Mouse (Mus musculus) limb, embryonic 14.5 days (tissue): ENCODE measurements around the gene Trpv2. TPM values are rescaled to one million over a fixed set of nuclear protein-coding genes. Genes with fewer than 3 reads are reported as not detected.

Experiments
- ATAC-seq: fragments of 200-750 bp; cut with Nextera tagmentation; 2 replicates; pipeline ENCODE4 v1.8.0; 2017; ENCODE audit warnings: low read depth, moderate number of reproducible peaks, moderate TSS enrichment; ENCODE audit not compliant: low FRiP score
- DNase-seq: peaks from one replicate; pipeline ENCODE4 v3.0.0-alpha.2; 2015; ENCODE audit warnings: low spot score
- H3K27ac ChIP-seq: fragments of 300-500 bp; sonication (generic); replicated peaks from 2 replicates; pipeline ENCODE4 v1.5.1; 2014; ENCODE audit warnings: low read depth, mild to moderate bottlenecking, low read length, moderate library complexity, mixed read lengths
- H3K27me3 ChIP-seq: fragments of 300-500 bp; sonication (generic); 2 replicates; pipeline ENCODE4 v1.6.1; 2014; ENCODE audit warnings: low read length, mixed read lengths; ENCODE audit not compliant: control insufficient read depth, insufficient read depth
- H3K36me3 ChIP-seq: fragments of 300-500 bp; sonication (generic); 2 replicates; pipeline ENCODE4 v1.6.1; 2014; ENCODE audit warnings: mild to moderate bottlenecking, low read length, moderate library complexity, mixed read lengths; ENCODE audit not compliant: control insufficient read depth, insufficient read depth
- H3K4me1 ChIP-seq: fragments of 300-500 bp; sonication (generic); 2 replicates; pipeline ENCODE4 v1.6.1; 2014; ENCODE audit warnings: antibody characterized with exemption, low read length, mixed read lengths; ENCODE audit not compliant: control insufficient read depth, insufficient read depth
- H3K4me2 ChIP-seq: fragments of 300-500 bp; sonication (generic); replicated peaks from 2 replicates; pipeline ENCODE4 v1.6.1; 2014; ENCODE audit warnings: low read depth, mild to moderate bottlenecking, low read length, moderate library complexity; ENCODE audit not compliant: severe bottlenecking
- H3K4me3 ChIP-seq: fragments of 300-500 bp; sonication (generic); replicated peaks from 2 replicates; pipeline ENCODE4 v1.5.1; 2014; ENCODE audit warnings: low read length
- H3K9ac ChIP-seq: fragments of 300-500 bp; sonication (generic); 2 replicates; pipeline ENCODE4 v1.6.1; 2014; ENCODE audit warnings: mild to moderate bottlenecking, low read depth, low read length, moderate library complexity; ENCODE audit not compliant: severe bottlenecking
- H3K9me3 ChIP-seq: fragments of 300-500 bp; sonication (generic); 2 replicates; pipeline ENCODE4 v1.6.1; 2016; ENCODE audit warnings: low read length; ENCODE audit not compliant: control insufficient read depth
- POLR2A ChIP-seq: fragments of 200-500 bp; IDR thresholded peaks from 2 replicates; pipeline ENCODE4 v1.8.0; 2012; ENCODE audit warnings: inconsistent platforms, mild to moderate bottlenecking, moderate library complexity, borderline replicate concordance; ENCODE audit not compliant: insufficient read depth, insufficient read length; ENCODE audit errors: extremely low read depth
- WGBS: fragments of 180-500 bp; shearing (Covaris S2); extraction: QIAGEN DNeasy Blood & Tissue Kit; methylation state at CpG from one replicate; pipeline ENCODE4 v1.1.7; 2014; 5-methylcytosine and 5-hydroxymethylcytosine counted together
- polyA plus RNA-seq, 2 experiments: library from polyadenylated mRNA; depleted of rRNA in 1 of 2; stranded (reverse) in 1 of 2; unstranded in 1 of 2; fragments of >200 nt; fragmentation: Nextera tagmentation in 1 of 2; extraction: Ambion mirVana in 1 of 2; gene quantifications; 2 replicates each; pipeline versions ENCODE4 v1.2.1 to v1.2.3; 2012 to 2014

Trpv2 gene
- polyA plus RNA-seq, 2 experiments = 2.7 to 2.9 TPM

GRCm38 (mm10) chr11:62566211-62566610, 8.1 kb upstream of the Trpv2 start:
- no peak overlapping the region for H3K4me3 ChIP-seq
- TF ChIP-seq POLR2A = no peak
- no peak overlapping the region for H3K4me2 ChIP-seq
- ATAC-seq = no peak
- WGBS = 71% methylated on average over 1 of the region's 1 CpGs
- H3K4me1 ChIP-seq = no peaks in the 10 kb centered on the region
- H3K27ac ChIP-seq = no peak overlapping the region
- DNase-seq = no peak
- H3K36me3 ChIP-seq = no peaks in the 10 kb centered on the region
- no peaks in the 10 kb centered on the region for H3K27me3 ChIP-seq
- no peaks in the 10 kb centered on the region for H3K9me3 ChIP-seq
- H3K9ac ChIP-seq = no peak overlapping the region

- H3K4me1 ChIP-seq = no peaks in the 10 kb centered on the region
- no peak overlapping the region for H3K4me3 ChIP-seq
- DNase-seq = peak; percentile 15
- TF ChIP-seq POLR2A = no peak
- H3K27me3 ChIP-seq = no peaks in the 10 kb centered on the region
- no peaks in the 10 kb centered on the region for H3K36me3 ChIP-seq
- no peak overlapping the region for H3K4me2 ChIP-seq
- no peaks in the 10 kb centered on the region for H3K9me3 ChIP-seq
- H3K27ac ChIP-seq = no peak overlapping the region
- ATAC-seq = no peak
- 66% methylated on average over 3 of the region's 3 CpGs for WGBS
- H3K9ac ChIP-seq = no peak overlapping the region
These were observed 6.0 kb upstream of the Trpv2 start for GRCm38 (mm10) chr11:62568300-62568699.

GRCm38 (mm10) chr11:62574703-62575085, 408 bp downstream of the Trpv2 start:
- Histone ChIP-seq H3K36me3 (no peaks in the 10 kb centered on the region), H3K4me3 (no peak overlapping the region), H3K9ac (no peak overlapping the region), H3K4me2 (no peak overlapping the region), H3K9me3 (no peaks in the 10 kb centered on the region), H3K27me3 (no peaks in the 10 kb centered on the region), H3K27ac (no peak overlapping the region), H3K4me1 (peaks cover 6% of the 10 kb centered on the region)
- no peak for ATAC-seq
- TF ChIP-seq POLR2A = no peak
- no peak for DNase-seq
- WGBS = 82% methylated on average over 4 of the region's 4 CpGs

GRCm38 (mm10) chr11:62575297-62575658, 992 bp downstream of the Trpv2 start:
- Histone ChIP-seq H3K4me3 (peak overlapping the region; percentile 48), H3K9ac (peak overlapping the region; percentile 52), H3K36me3 (no peaks in the 10 kb centered on the region), H3K4me1 (peaks cover 6% of the 10 kb centered on the region), H3K27ac (no peak overlapping the region), H3K4me2 (peak overlapping the region; percentile 99), H3K9me3 (no peaks in the 10 kb centered on the region), H3K27me3 (no peaks in the 10 kb centered on the region)
- no peak for TF ChIP-seq POLR2A
- WGBS = 2% methylated on average over 9 of the region's 9 CpGs
- ATAC-seq = peak; percentile 83
- DNase-seq = peak; percentile 74

GRCm38 (mm10) chr11:62575659-62576438, 1.6 kb downstream of the Trpv2 start:
- DNase-seq (no peak), ATAC-seq (peak; percentile 19; the same call in 1 of the 2 replicates)
- H3K9me3 ChIP-seq = no peaks in the 10 kb centered on the region
- no peak overlapping the region for H3K27ac ChIP-seq
- TF ChIP-seq POLR2A = no peak
- peak overlapping the region; percentile 48 for H3K4me3 ChIP-seq
- H3K27me3 ChIP-seq = no peaks in the 10 kb centered on the region
- 9% methylated on average over 27 of the region's 27 CpGs for WGBS
- H3K4me1 ChIP-seq = peaks cover 6% of the 10 kb centered on the region
- no peaks in the 10 kb centered on the region for H3K36me3 ChIP-seq
- peak overlapping the region; percentile 99 for H3K4me2 ChIP-seq
- H3K9ac ChIP-seq = peak overlapping the region; percentile 52
